Mouse (Mus musculus) ovary, adult 18-20 months (tissue): ENCODE measurements around the gene Hspbp1.

Source experiments
- DNase-seq: peaks from one replicate; pipeline ENCODE4 v3.0.0; 2022; ENCODE audit warnings: low spot score, mixed read lengths

Gene Hspbp1

GRCm38 (mm10) chr7:4631031-4631430 lies 53.8 kb downstream of the Hspbp1 start, which contains the start of gene Tmem86b:
Tmem86b (minus strand) TSS chr7:4631422.
- no peak for DNase-seq

- DNase-seq = no peak
These were observed 54.7 kb downstream of the Hspbp1 start for GRCm38 (mm10) chr7:4630198-4630597.

GRCm38 (mm10) chr7:4629586-4629985 lies 55.3 kb downstream of the Hspbp1 start:
- DNase-seq = no peak

- DNase-seq = no peak
These were observed 58.9 kb downstream of the Hspbp1 start for GRCm38 (mm10) chr7:4625928-4626327.

GRCm38 (mm10) chr7:4624343-4624742 lies 60.5 kb downstream of the Hspbp1 start:
- no peak for DNase-seq

- DNase-seq = no peak
These were observed 61.2 kb downstream of the Hspbp1 start for GRCm38 (mm10) chr7:4623544-4624189.

GRCm38 (mm10) chr7:4619979-4620378 lies 64.9 kb downstream of the Hspbp1 start:
- DNase-seq = no peak

GRCm38 (mm10) chr7:4613740-4614403 lies 71.0 kb downstream of the Hspbp1 start:
- DNase-seq = no peak

- DNase-seq = no peak
These were observed 71.9 kb downstream of the Hspbp1 start for GRCm38 (mm10) chr7:4612956-4613355.

- no peak for DNase-seq
These were observed 72.5 kb downstream of the Hspbp1 start for GRCm38 (mm10) chr7:4612386-4612785.

GRCm38 (mm10) chr7:4611921-4612341 lies 72.9 kb downstream of the Hspbp1 start:
- DNase-seq = no peak

GRCm38 (mm10) chr7:4611511-4611910 lies 73.4 kb downstream of the Hspbp1 start:
- no peak for DNase-seq
